ENCODE assay signal across 8 mouse cellular contexts in genomic region chr13:54687096-54687495, GRCm38 (mm10). TPM values are rescaled to one million over a fixed set of nuclear protein-coding genes. Genes with fewer than 3 reads are reported as not detected.
A peak's percentile ranks its signal among the peaks of the same experiment; 100 is the strongest.
DNase-seq lines count a peak whose midpoint lies in the region; ATAC-seq and TF ChIP-seq lines count a peak whose summit lies in the region.

No protein-coding gene starts in this region.

- no peaks in the 10 kb centered on the region for H3K9me3 ChIP-seq in forebrain, embryonic 11.5 days (ENCODE audit: control insufficient read depth, low read length)
- H3K9me3 ChIP-seq in heart, embryonic 16.5 days (replicated peaks; ENCODE audit: control insufficient read depth, low read length): no peaks in the 10 kb centered on the region
- H3K9me3 ChIP-seq in liver, postnatal 0 days (ENCODE audit: low read length): no peaks in the 10 kb centered on the region
- H3K9me3 ChIP-seq in neural tube, embryonic 12.5 days: no peaks in the 10 kb centered on the region

- TF ChIP-seq EP300 in liver, postnatal 0 days (IDR thresholded peaks at IDR 0.05; ENCODE audit: low read depth): no peak

- H3K36me3 ChIP-seq in forebrain, embryonic 11.5 days (ENCODE audit: control insufficient read depth, insufficient read depth, low read length): peaks cover 14% of the 10 kb centered on the region
- H3K36me3 ChIP-seq in heart, embryonic 16.5 days (ENCODE audit: control insufficient read depth, insufficient read depth): peaks cover 17% of the 10 kb centered on the region
- H3K36me3 ChIP-seq in liver, postnatal 0 days (replicated peaks; ENCODE audit: insufficient read depth, low read length): peaks cover 20% of the 10 kb centered on the region
- peaks cover 27% of the 10 kb centered on the region for H3K36me3 ChIP-seq in neural tube, embryonic 12.5 days

- no peak for TF ChIP-seq CTCF in liver, postnatal 0 days (IDR thresholded peaks at IDR 0.05; ENCODE audit: low read depth)

- peak overlapping the region; percentile 95 for H3K4me3 ChIP-seq in forebrain, embryonic 11.5 days (ENCODE audit: low read depth, low read length)
- peak overlapping the region; percentile 72 for H3K4me3 ChIP-seq in heart, embryonic 16.5 days (ENCODE audit: low read length)
- peak overlapping the region; percentile 90 for H3K4me3 ChIP-seq in liver, postnatal 0 days (ENCODE audit: low read depth, low read length)
- H3K4me3 ChIP-seq in neural tube, embryonic 12.5 days: peak overlapping the region; percentile 83

- under 1% methylated on average over 32 of the region's 35 CpGs for WGBS in forebrain, embryonic 11.5 days
- WGBS in heart, embryonic 16.5 days: under 1% methylated on average over 35 of the region's 35 CpGs
- 0% methylated on average over 31 of the region's 35 CpGs for WGBS in liver, postnatal 0 days (ENCODE audit: insufficient replicate concordance)
- under 1% methylated on average over 35 of the region's 35 CpGs for WGBS in neural tube, embryonic 12.5 days

- H3K9ac ChIP-seq in forebrain, embryonic 11.5 days (ENCODE audit: low read length): peak overlapping the region; percentile 99
- H3K9ac ChIP-seq in heart, embryonic 16.5 days (ENCODE audit: low read length): peak overlapping the region; percentile 85
- H3K9ac ChIP-seq in liver, postnatal 0 days (replicated peaks): peak overlapping the region; percentile 91
- H3K9ac ChIP-seq in neural tube, embryonic 12.5 days: peak overlapping the region; percentile 96

- H3K27me3 ChIP-seq in forebrain, embryonic 11.5 days (ENCODE audit: control insufficient read depth, insufficient read depth, low read length): no peaks in the 10 kb centered on the region
- no peaks in the 10 kb centered on the region for H3K27me3 ChIP-seq in heart, embryonic 16.5 days (ENCODE audit: control insufficient read depth, insufficient read depth, low read length)
- no peaks in the 10 kb centered on the region for H3K27me3 ChIP-seq in liver, postnatal 0 days (ENCODE audit: insufficient read depth, low read length)
- no peaks in the 10 kb centered on the region for H3K27me3 ChIP-seq in neural tube, embryonic 12.5 days (replicated peaks)

- ATAC-seq in forebrain, embryonic 11.5 days (replicated peaks; ENCODE audit: low FRiP score): peak; percentile 72
- peak; percentile 66 for ATAC-seq in heart, embryonic 16.5 days (replicated peaks; ENCODE audit: extremely low read depth, insufficient read depth, low FRiP score)
- peak; percentile 41 for ATAC-seq in liver, postnatal 0 days
- ATAC-seq in neural tube, embryonic 12.5 days (ENCODE audit: low FRiP score, low read depth): peak; percentile 66

- peaks cover 15% of the 10 kb centered on the region for H3K4me1 ChIP-seq in forebrain, embryonic 11.5 days (replicated peaks; ENCODE audit: control insufficient read depth, insufficient read depth, low read length)
- peaks cover 54% of the 10 kb centered on the region for H3K4me1 ChIP-seq in heart, embryonic 16.5 days (ENCODE audit: control insufficient read depth, insufficient read depth, low read length)
- peaks cover 40% of the 10 kb centered on the region for H3K4me1 ChIP-seq in liver, postnatal 0 days (ENCODE audit: insufficient read depth)
- peaks cover 35% of the 10 kb centered on the region for H3K4me1 ChIP-seq in neural tube, embryonic 12.5 days

- peak; percentile 93 for DNase-seq in CD4-positive helper T cell, adult 2 months (ENCODE audit: low read depth, low spot score)
- peak; percentile 86 to 89 for DNase-seq in adrenal gland, postnatal 36 days
- peak; percentile 90 for DNase-seq in forebrain, embryonic 11.5 days (ENCODE audit: low spot score)
- DNase-seq in kidney, postnatal 25 days: peak; percentile 86 to 92
- DNase-seq in liver, postnatal 0 days: peak; percentile 79
- peak; percentile 40 for DNase-seq in telencephalon, adult 2 months (ENCODE audit: low read depth, low spot score)

- H3K27ac ChIP-seq in forebrain, embryonic 11.5 days (ENCODE audit: low read depth, low read length): peak overlapping the region; percentile 96
- H3K27ac ChIP-seq in heart, embryonic 16.5 days (ENCODE audit: low read length): peak overlapping the region; percentile 100
- peak overlapping the region; percentile 99 for H3K27ac ChIP-seq in liver, postnatal 0 days (ENCODE audit: low read depth)
- H3K27ac ChIP-seq in neural tube, embryonic 12.5 days: peak overlapping the region; percentile 91

- peak overlapping the region; percentile 87 for H3K4me2 ChIP-seq in forebrain, embryonic 11.5 days (ENCODE audit: low read depth, low read length, severe bottlenecking)
- peak overlapping the region; percentile 89 for H3K4me2 ChIP-seq in heart, embryonic 16.5 days (ENCODE audit: low read depth, low read length)
- peak overlapping the region; percentile 80 for H3K4me2 ChIP-seq in liver, postnatal 0 days (ENCODE audit: low read depth, low read length)
- H3K4me2 ChIP-seq in neural tube, embryonic 12.5 days (replicated peaks): peak overlapping the region; percentile 80

RNA-seq across cellular contexts. Expression of gene Rnf44, which starts 6.6 kb away (rescaled TPM):
- total RNA-seq in adrenal gland, postnatal 36 days (2021): 100 to 1,000 TPM; 107 to 120 TPM
- polyA plus RNA-seq in forebrain, embryonic 11.5 days (2014; fragmentation: Nextera tagmentation; extraction: Ambion mirVana): 124 and 126 TPM in 2 replicates
- 42.7 and 46.5 TPM in 2 replicates for polyA plus RNA-seq in heart, embryonic 16.5 days (2015; fragmentation: Nextera tagmentation; extraction: Ambion mirVana)
- polyA plus RNA-seq in liver, postnatal 0 days (2015; fragmentation: Nextera tagmentation; extraction: Ambion mirVana): 26.2 and 28.2 TPM in 2 replicates
- polyA plus RNA-seq in neural tube, embryonic 12.5 days (2016; fragmentation: Nextera tagmentation; extraction: Ambion mirVana): 105 and 116 TPM in 2 replicates

RNA-seq across cellular contexts. Expression of gene Cdhr2, which starts 14.2 kb away (rescaled TPM):
- not detected for total RNA-seq in adrenal gland, postnatal 36 days (2021)
- polyA plus RNA-seq in forebrain, embryonic 11.5 days (2014; fragmentation: Nextera tagmentation; extraction: Ambion mirVana): not detected in 2 replicates
- 0.04 and 0.89 TPM in 2 replicates for polyA plus RNA-seq in heart, embryonic 16.5 days (2015; fragmentation: Nextera tagmentation; extraction: Ambion mirVana)
- polyA plus RNA-seq in liver, postnatal 0 days (2015; fragmentation: Nextera tagmentation; extraction: Ambion mirVana): 7.0 TPM in 2 replicates
- polyA plus RNA-seq in neural tube, embryonic 12.5 days (2016; fragmentation: Nextera tagmentation; extraction: Ambion mirVana): 0.09 and 0.15 TPM in 2 replicates

Comparison
In these comparisons a context has a peak if more than half of its experiments do, and no peak if none do; other contexts are left out.
1. Peak in every context shown above with its lines: DNase-seq, ATAC-seq, H3K4me3 ChIP-seq and H3K27ac ChIP-seq.
2. DNase-seq: peak in every context shown above with its lines; median percentile 93 in CD4-positive helper T cell, adult 2 months; 90 in forebrain, embryonic 11.5 days; 89 in kidney, postnatal 25 days; 88 in adrenal gland, postnatal 36 days; 79 in liver, postnatal 0 days; 40 in telencephalon, adult 2 months.